Mouse (Mus musculus) olfactory bulb, adult 2 months (tissue): ENCODE data around the gene Prr14. TPM values are rescaled to one million over a fixed set of nuclear protein-coding genes. Genes with fewer than 3 reads are reported as not detected.

Experiments used
- H3K27ac ChIP-seq: fragments of 200-500 bp; 2 replicates; pipeline ENCODE4 v1.5.1; 2012; ENCODE audit warnings: low read depth, low read length; ENCODE audit not compliant: insufficient read depth
- H3K4me1 ChIP-seq: fragments of 200-500 bp; 2 replicates; pipeline ENCODE4 v1.6.1; 2012; ENCODE audit warnings: low read length; ENCODE audit not compliant: control insufficient read depth, insufficient read depth
- H3K4me3 ChIP-seq: fragments of 200-500 bp; 2 replicates; pipeline ENCODE4 v1.5.1; 2012; ENCODE audit warnings: mild to moderate bottlenecking, low read depth, low read length, moderate library complexity; ENCODE audit not compliant: insufficient read depth
- CTCF ChIP-seq: fragments of 200-500 bp; IDR thresholded peaks from 2 replicates; pipeline ENCODE4 v1.5.1; 2012; ENCODE audit warnings: low read depth, mild to moderate bottlenecking, low read length, moderate library complexity; ENCODE audit not compliant: insufficient read depth
- POLR2A ChIP-seq: fragments of 200-500 bp; IDR thresholded peaks from 2 replicates; pipeline ENCODE4 v1.6.1; 2012; ENCODE audit warnings: mild to moderate bottlenecking, low read depth, low read length, moderate library complexity; ENCODE audit not compliant: insufficient read depth
- WGBS: fragments of 180-500 bp; shearing (Covaris S2); methylation state at CpG from one replicate; pipeline ENCODE4 v1.1.7; 2018; 5-methylcytosine and 5-hydroxymethylcytosine counted together
- polyA plus RNA-seq: library from polyadenylated mRNA; stranded (reverse); fragments of >200 nt; gene quantifications from 2 replicates; pipeline ENCODE4 v1.2.4, GENCODE M21; 2012; ENCODE audit warnings: low replicate concordance; ENCODE audit not compliant: missing spikeins, insufficient read depth, insufficient read length

Gene Prr14
- polyA plus RNA-seq, 1 experiment, result not detected

DNA sequence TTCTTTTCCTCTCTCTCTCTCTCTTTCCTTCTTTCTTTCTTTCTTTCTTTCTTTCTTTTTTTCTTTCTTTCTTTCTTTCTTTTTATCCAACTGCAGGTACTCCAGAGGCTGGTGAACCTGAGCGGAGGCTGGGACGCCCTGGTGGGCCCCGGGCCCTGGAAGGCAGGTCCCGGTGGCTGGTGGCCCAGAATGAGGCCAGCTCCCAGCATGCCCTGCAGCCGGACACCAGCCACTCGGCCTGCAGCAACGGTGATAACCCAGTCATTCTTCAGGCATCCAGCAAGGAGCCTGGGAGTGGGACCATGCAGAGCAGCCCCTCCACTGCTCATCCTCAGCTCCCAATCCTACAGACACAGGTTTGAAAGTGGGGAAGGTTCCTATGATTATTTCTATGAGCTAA lies 56.4 kb downstream of the Prr14 start:
- Histone ChIP-seq H3K27ac (no peak overlapping the region), H3K4me1 (peaks cover 5% of the 10 kb centered on the region; the same call in 1 of the 2 replicates), H3K4me3 (no peak overlapping the region)
- 70% methylated on average over 7 of the region's 7 CpGs for WGBS
- TF ChIP-seq CTCF, result no peak
- TF ChIP-seq POLR2A, result no peak

DNA sequence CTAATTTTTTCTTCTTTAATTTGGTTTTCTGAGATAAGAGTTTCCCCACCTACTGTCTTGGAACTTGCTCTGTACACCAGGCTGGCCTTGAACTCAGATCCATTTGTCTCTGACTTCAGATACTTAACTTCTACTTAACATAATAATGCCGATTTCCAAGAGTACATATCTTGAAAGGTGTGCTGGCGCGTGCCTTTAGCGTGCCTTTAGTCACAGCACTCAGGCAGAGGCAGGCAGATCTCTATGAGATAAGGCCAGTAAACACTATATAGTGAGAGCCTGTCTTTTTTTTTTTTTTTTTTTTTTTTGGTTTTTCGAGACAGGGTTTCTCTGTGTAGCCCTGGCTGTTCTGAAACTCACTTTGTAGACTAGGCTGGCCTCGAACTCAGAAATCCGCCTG lies 56.9 kb downstream of the Prr14 start:
- Histone ChIP-seq H3K4me1 (peaks cover 5% of the 10 kb centered on the region; the same call in 1 of the 2 replicates), H3K4me3 (no peak overlapping the region), H3K27ac (no peak overlapping the region)
- WGBS, result 91% methylated on average over 7 of the region's 7 CpGs
- no peak for TF ChIP-seq CTCF
- no peak for TF ChIP-seq POLR2A

DNA sequence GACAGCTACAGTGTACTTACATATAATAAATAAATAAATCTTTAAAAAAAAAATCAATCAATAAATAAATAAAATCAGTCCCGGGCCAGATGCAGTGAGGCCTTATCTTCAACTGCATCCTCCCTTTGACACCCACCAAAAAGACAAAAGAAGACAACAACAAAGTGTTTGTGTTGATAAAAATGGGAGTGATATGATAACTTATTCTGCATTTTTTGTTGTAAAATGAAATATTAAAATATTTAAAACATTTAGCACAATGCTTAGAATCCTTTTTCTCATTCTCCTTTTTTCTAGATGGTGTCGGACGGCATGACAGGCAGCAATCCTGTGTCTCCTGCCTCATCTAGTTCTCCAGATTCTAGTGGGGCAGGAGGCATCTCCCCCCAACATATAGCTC lies 59.9 kb downstream of the Prr14 start, which contains the start of gene Gm42715:
Gene Gm42715 (plus strand): TSS at position 301 of the 400 bp plus-strand sequence.
- 87% methylated on average over 3 of the region's 3 CpGs for WGBS
- TF ChIP-seq POLR2A (no peak), CTCF (no peak)

More for the DNA sequence above, 59.9 kb downstream of the Prr14 start, which contains the start of gene Gm42715:
- Histone ChIP-seq H3K27ac (no peak within 1 kb of the TSS), H3K4me1 (peaks cover 2% of the 10 kb centered on the region; the same call in 1 of the 2 replicates), H3K4me3 (no peak within 1 kb of the TSS)

Other genes starting within 250 kb of the Prr14 start
- not detected in 2 replicates for gene Zfp553, start 226.6 kb upstream of the Prr14 start, polyA plus RNA-seq
- 2,394 TPM in 1 of 2 replicates, not detected in the other for gene Sept1, start 226.5 kb upstream of the Prr14 start, polyA plus RNA-seq
- not detected in 2 replicates for gene Zfp771, start 215.3 kb upstream of the Prr14 start, polyA plus RNA-seq
- gene Dctpp1, start 198.9 kb upstream of the Prr14 start, polyA plus RNA-seq, result not detected in 2 replicates
- not detected in 2 replicates for gene Sephs2, start 185.6 kb upstream of the Prr14 start, polyA plus RNA-seq
- 156 TPM in 1 of 2 replicates, not detected in the other for gene Itgal, start 163.4 kb upstream of the Prr14 start, polyA plus RNA-seq
- gene Zfp768, start 114.0 kb upstream of the Prr14 start, polyA plus RNA-seq, result not detected in 2 replicates
- not detected in 2 replicates for gene Zfp747, start 83.6 kb upstream of the Prr14 start, polyA plus RNA-seq
- gene 9130019O22Rik, start 72.4 kb upstream of the Prr14 start, polyA plus RNA-seq, result not detected in 2 replicates
- gene E430018J23Rik, start 66.0 kb upstream of the Prr14 start, polyA plus RNA-seq, result not detected in 2 replicates
- gene Zfp764, start 52.8 kb upstream of the Prr14 start, polyA plus RNA-seq, result not detected in 2 replicates
- not detected in 2 replicates for gene Zfp688, start 37.5 kb upstream of the Prr14 start, polyA plus RNA-seq
- gene Zfp689, start 10.5 kb upstream of the Prr14 start, polyA plus RNA-seq, result not detected in 2 replicates
- gene Fbrs, start 19.6 kb downstream of the Prr14 start, polyA plus RNA-seq, result not detected in 2 replicates
- gene Srcap, start 52.4 kb downstream of the Prr14 start, polyA plus RNA-seq, result 110 and 137 TPM in 2 replicates
- gene Gm42715, start 60.0 kb downstream of the Prr14 start, polyA plus RNA-seq, result not detected in 2 replicates
- not detected in 2 replicates for gene Tmem265, start 101.8 kb downstream of the Prr14 start, polyA plus RNA-seq
- not detected in 2 replicates for gene Phkg2, start 113.7 kb downstream of the Prr14 start, polyA plus RNA-seq
- not detected in 2 replicates for gene Ccdc189, start 129.0 kb downstream of the Prr14 start, polyA plus RNA-seq
- gene Rnf40, start 129.2 kb downstream of the Prr14 start, polyA plus RNA-seq, result 81.5 TPM in 1 of 2 replicates, not detected in the other
- gene Zfp629, start 156.2 kb downstream of the Prr14 start, polyA plus RNA-seq, result not detected in 2 replicates
- gene Bcl7c, start 249.3 kb downstream of the Prr14 start, polyA plus RNA-seq, result not detected in 2 replicates